Mouse (Mus musculus): ENCODE measurements around the gene Smim6. TPM values are rescaled to one million over a fixed set of nuclear protein-coding genes. Genes with fewer than 3 reads are reported as not detected.

Smim6 gene
- polyA plus RNA-seq, 1 experiment from 2014 or later, result 3.7 TPM

DNA sequence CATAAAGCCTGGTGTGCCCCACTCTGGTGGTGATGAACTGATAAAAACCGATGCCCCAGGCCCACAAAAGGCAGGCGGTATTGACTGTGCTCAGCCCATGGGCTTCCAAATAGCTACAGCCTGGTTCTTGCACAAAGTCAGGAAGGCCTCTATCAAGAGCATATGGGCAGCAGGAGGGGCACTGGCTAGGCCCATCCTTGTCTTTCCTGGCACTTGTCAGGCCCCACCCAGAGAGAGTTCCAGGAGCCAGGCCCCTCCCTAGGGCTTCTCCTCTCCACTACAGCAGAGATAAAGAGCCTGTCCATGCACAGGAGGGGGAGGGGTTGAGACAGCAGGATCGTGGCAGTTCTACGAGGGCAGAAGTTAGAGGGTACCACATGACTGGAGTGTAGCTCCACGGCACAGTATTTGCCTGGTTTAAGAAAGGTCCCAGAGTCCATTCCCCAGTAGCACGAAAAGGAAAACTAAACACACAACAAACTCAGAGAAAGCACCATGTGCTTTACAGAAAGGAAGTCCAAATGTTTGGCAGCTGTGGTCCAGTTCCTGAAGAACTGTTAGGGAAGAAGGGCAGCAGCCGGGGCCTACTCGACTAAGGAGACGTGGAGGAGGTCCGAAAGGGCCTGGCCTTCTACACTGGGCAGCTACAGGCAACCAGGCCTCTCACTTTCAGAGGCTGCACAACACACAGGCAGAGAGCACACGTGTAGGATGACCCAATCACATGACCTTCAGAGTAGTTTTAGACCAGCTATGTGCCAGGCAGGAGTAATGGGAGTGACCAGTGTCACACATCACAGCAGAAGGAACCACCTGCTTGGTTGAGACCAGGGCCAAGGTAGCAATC is 8.2 kb upstream of the Smim6 start:
- H3K4me1 ChIP-seq (ENCODE audit: control insufficient read depth, insufficient read depth, low read length), result peaks cover 55% of the 10 kb centered on the region

DNA sequence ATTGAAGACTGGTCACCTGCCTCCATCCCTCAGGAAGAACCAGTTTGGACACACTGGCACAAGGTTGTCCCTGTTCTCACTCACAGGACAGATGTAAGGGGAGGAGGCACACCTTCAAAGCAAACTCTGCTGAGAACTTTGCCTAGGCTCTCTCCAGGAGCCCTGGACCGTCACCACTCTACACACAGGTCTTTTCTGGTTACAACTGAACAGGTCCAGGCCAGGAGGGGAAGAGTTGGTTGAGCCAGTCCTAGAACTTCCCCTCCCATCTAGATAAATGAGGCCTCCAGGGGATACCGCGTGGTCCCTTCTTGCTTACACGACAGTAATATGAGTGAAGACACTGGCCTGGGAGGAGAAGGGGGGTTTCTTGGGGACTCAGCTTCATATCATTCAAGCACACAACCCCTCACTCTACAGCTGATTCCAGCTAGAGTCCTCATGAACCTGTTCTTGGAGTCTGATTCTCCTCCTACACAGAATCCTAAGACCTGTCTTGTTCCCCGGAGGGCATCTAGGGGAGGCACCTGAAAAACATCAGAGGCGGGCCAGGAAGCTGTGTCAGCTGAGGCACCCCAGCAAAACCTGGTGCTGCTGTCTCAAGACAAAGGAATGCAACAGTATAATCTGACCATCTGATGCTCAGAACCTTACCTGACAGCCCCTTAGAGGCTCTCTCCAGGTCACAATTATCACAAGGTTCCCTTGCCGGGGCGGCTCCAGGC is 7.4 kb upstream of the Smim6 start:
- Histone ChIP-seq H3K4me2 (ENCODE audit: low read depth, low read length) (peak overlapping the region; percentile 13; the same call in 1 of the 2 replicates), H3K36me3 (ENCODE audit: control insufficient read depth, insufficient read depth) (peaks cover 18% of the 10 kb centered on the region), H3K27ac (ENCODE audit: low read length) (peak overlapping the region; percentile 98), H3K9me3 (replicated peaks; ENCODE audit: control insufficient read depth, low read length) (no peaks in the 10 kb centered on the region), H3K27me3 (ENCODE audit: control insufficient read depth, insufficient read depth, low read length) (no peaks in the 10 kb centered on the region), H3K4me1 (ENCODE audit: control insufficient read depth, insufficient read depth, low read length) (peaks cover 48% of the 10 kb centered on the region), H3K9ac (ENCODE audit: low read length) (peak overlapping the region; percentile 75), H3K4me3 (ENCODE audit: low read length) (no peak overlapping the region)
- ATAC-seq (replicated peaks; ENCODE audit: extremely low read depth, insufficient read depth, low FRiP score), result no peak
- 63% methylated on average over 8 of the region's 8 CpGs for WGBS

More for the DNA sequence above, 8.2 kb upstream of the Smim6 start:
- H3K27ac ChIP-seq (ENCODE audit: low read length), result peak overlapping the region; percentile 98
- H3K4me2 ChIP-seq (ENCODE audit: low read depth, low read length), result peak overlapping the region; percentile 67
- peak overlapping the region; percentile 75 for H3K9ac ChIP-seq (ENCODE audit: low read length)
- ATAC-seq (replicated peaks; ENCODE audit: extremely low read depth, insufficient read depth, low FRiP score), result peak; percentile 76
- peaks cover 18% of the 10 kb centered on the region for H3K36me3 ChIP-seq (ENCODE audit: control insufficient read depth, insufficient read depth)
- no peaks in the 10 kb centered on the region for H3K9me3 ChIP-seq (replicated peaks; ENCODE audit: control insufficient read depth, low read length)
- WGBS, result 24% methylated on average over 11 of the region's 11 CpGs
- H3K4me3 ChIP-seq (ENCODE audit: low read length), result no peak overlapping the region; the same call in 1 of the 2 replicates
- no peaks in the 10 kb centered on the region for H3K27me3 ChIP-seq (ENCODE audit: control insufficient read depth, insufficient read depth, low read length)

DNA sequence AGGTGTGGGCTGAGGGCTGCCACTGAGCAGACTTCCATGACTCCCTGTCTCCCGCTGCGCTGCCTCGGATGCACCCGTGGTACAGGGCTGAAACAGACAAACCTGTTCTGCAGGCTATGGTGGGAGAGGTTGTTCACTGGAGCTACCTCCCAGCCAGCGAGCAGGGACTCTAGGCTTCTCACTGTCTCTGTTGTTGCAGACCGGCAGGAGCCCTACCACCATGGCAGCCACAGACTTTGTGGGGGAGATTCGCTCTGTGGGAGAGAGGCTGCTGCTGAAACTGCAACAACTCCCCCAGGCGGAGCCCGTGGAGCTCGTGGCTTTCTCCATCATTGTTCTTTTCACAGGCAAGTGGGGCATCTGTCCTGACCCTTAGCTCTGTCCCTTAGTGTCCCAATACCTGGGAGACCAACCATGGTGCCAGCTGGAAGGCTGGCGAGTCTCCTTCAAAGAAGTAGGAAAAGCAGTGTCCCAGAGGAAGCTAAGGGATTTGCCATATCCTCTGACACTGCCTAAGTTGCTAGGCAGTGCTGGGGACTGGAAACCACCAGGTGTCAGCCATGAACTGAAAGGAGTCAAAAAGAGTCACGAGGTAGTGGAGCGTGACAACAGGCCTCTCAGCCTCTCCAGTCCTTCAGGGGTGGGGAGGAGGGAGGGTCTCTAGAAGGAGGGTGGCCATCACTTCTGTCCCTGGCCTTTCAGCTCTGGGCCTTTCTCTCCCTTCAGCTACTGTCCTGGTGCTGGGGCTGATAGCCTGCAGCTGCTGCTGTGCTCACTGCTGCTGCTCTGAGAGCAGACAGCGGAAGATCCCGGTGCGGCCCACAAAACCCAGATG is 6.6 kb upstream of the Smim6 start:
- ATAC-seq (replicated peaks; ENCODE audit: extremely low read depth, insufficient read depth, low FRiP score), result no peak
- Histone ChIP-seq H3K27me3 (ENCODE audit: control insufficient read depth, insufficient read depth, low read length) (no peaks in the 10 kb centered on the region), H3K4me3 (ENCODE audit: low read length) (no peak overlapping the region), H3K9ac (ENCODE audit: low read length) (peak overlapping the region; percentile 75), H3K4me2 (ENCODE audit: low read depth, low read length) (no peak overlapping the region), H3K4me1 (ENCODE audit: control insufficient read depth, insufficient read depth, low read length) (peaks cover 43% of the 10 kb centered on the region), H3K27ac (ENCODE audit: low read length) (peak overlapping the region; percentile 98), H3K36me3 (ENCODE audit: control insufficient read depth, insufficient read depth) (peaks cover 18% of the 10 kb centered on the region), H3K9me3 (replicated peaks; ENCODE audit: control insufficient read depth, low read length) (no peaks in the 10 kb centered on the region)
- 49% methylated on average over 16 of the region's 16 CpGs for WGBS

DNA sequence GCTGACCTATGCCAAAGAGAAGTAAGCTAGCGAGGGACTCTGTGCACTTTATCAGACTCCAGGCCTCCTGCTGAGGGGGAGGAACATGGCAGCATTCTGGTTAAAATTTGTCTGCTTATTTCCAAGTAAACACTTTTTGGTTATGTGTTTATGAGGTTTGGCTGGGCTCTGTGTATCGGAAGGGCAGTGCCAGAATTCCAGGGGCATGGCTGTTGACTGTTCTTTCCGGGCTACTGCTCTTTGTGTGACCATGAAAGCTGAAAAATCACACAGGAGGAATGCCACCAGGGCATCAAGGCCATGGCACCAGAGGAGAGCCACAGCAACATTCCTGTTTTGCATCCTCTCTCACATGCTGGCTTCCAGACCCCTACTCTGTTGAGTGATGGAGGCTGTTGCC is 5.7 kb upstream of the Smim6 start:
- Histone ChIP-seq H3K27ac (ENCODE audit: low read length) (no peak overlapping the region), H3K9ac (ENCODE audit: low read length) (no peak overlapping the region)

DNA sequence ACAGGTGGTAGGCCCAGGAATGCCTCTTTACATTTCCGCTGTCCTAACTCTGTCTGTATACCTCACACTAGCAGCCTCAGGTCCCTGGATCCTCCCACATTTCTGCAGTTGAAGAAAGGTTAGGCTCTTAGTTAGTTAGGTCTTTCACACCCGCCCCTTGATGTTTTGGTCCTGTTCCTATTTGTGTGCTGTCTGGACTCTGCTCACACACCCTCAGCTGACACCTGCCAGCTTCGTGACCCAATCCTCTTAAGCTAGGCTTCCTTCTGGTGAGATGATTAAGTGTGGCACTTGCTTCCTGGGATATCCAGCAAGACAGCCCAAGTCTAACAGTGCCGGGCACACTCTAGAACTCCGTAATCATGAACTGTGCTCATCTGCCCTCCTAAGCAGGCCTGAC is 5.3 kb upstream of the Smim6 start:
- H3K36me3 ChIP-seq (ENCODE audit: control insufficient read depth, insufficient read depth), result peaks cover 18% of the 10 kb centered on the region
- 91% methylated on average over 5 of the region's 5 CpGs for WGBS
- no peak overlapping the region for H3K4me3 ChIP-seq (ENCODE audit: low read length)
- ATAC-seq (replicated peaks; ENCODE audit: extremely low read depth, insufficient read depth, low FRiP score), result no peak
- no peak overlapping the region for H3K9ac ChIP-seq (ENCODE audit: low read length)
- no peak overlapping the region for H3K4me2 ChIP-seq (ENCODE audit: low read depth, low read length)
- no peak overlapping the region for H3K27ac ChIP-seq (ENCODE audit: low read length)
- no peaks in the 10 kb centered on the region for H3K27me3 ChIP-seq (ENCODE audit: control insufficient read depth, insufficient read depth, low read length)
- no peaks in the 10 kb centered on the region for H3K9me3 ChIP-seq (replicated peaks; ENCODE audit: control insufficient read depth, low read length)
- H3K4me1 ChIP-seq (ENCODE audit: control insufficient read depth, insufficient read depth, low read length), result peaks cover 43% of the 10 kb centered on the region

More for the DNA sequence above, 5.7 kb upstream of the Smim6 start:
- Histone ChIP-seq H3K9me3 (replicated peaks; ENCODE audit: control insufficient read depth, low read length) (no peaks in the 10 kb centered on the region), H3K27me3 (ENCODE audit: control insufficient read depth, insufficient read depth, low read length) (no peaks in the 10 kb centered on the region), H3K36me3 (ENCODE audit: control insufficient read depth, insufficient read depth) (peaks cover 18% of the 10 kb centered on the region), H3K4me1 (ENCODE audit: control insufficient read depth, insufficient read depth, low read length) (peaks cover 43% of the 10 kb centered on the region), H3K4me2 (ENCODE audit: low read depth, low read length) (no peak overlapping the region), H3K4me3 (ENCODE audit: low read length) (no peak overlapping the region)
- ATAC-seq (replicated peaks; ENCODE audit: extremely low read depth, insufficient read depth, low FRiP score), result no peak
- WGBS, result 78% methylated on average over 3 of the region's 3 CpGs

DNA sequence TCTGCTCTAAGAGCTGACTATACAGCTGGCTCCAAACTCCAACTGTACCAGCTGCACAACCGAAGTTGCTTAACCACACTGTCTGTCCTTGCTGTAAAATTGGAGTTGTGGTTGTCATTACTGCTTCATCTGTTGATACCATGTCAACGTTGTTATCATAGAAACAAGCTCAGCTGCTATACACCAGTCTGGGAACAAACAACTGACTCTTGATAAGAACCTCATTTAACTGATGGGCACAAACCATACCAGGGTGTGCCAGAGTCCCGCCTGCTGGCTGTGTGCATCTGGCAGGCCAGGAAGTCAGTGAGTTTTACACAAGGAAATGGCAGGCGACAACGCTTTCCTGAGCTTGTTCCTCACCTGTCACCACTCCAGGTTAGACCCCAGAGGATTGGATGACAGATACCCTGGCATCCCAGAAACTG is 669 bp upstream of the Smim6 start:
- peaks cover 12% of the 10 kb centered on the region for H3K4me1 ChIP-seq (ENCODE audit: control insufficient read depth, insufficient read depth, low read length)
- H3K27me3 ChIP-seq (ENCODE audit: control insufficient read depth, insufficient read depth, low read length), result no peaks in the 10 kb centered on the region
- H3K4me3 ChIP-seq (ENCODE audit: low read length), result no peak overlapping the region
- no peaks in the 10 kb centered on the region for H3K9me3 ChIP-seq (replicated peaks; ENCODE audit: control insufficient read depth, low read length)
- H3K36me3 ChIP-seq (ENCODE audit: control insufficient read depth, insufficient read depth), result peaks cover 25% of the 10 kb centered on the region
- 54% methylated on average over 5 of the region's 5 CpGs for WGBS
- H3K9ac ChIP-seq (ENCODE audit: low read length), result 0 out of 2 replicates have a peak overlapping the region, but pooled peaks have one; percentile 21
- peak overlapping the region; percentile 75 for H3K27ac ChIP-seq (ENCODE audit: low read length)
- no peak overlapping the region for H3K4me2 ChIP-seq (ENCODE audit: low read depth, low read length)
- ATAC-seq (replicated peaks; ENCODE audit: extremely low read depth, insufficient read depth, low FRiP score), result peak; percentile 49; the same call in 1 of the 2 replicates

DNA sequence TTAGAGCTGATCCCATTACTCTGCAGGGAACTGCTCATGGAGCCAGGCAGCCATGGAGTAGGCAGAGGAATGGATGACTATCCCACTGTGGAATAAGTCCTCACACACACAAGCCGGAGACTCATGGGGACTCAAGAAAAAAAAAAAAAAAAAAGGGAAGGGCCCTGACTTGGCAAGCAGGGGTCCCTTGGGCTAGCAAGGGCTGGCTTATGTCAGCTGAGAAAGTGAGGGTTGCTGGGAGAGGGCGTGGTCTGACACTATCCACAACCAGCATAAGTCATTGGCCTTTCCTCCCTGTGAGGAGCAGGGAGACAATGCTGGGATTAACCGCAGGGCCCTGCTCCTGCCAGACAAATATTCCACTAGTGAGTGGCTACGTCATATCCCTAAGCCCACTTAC is 4.8 kb downstream of the Smim6 start:
- Histone ChIP-seq H3K9ac (ENCODE audit: low read length) (no peak overlapping the region), H3K4me2 (ENCODE audit: low read depth, low read length) (no peak overlapping the region), H3K4me1 (ENCODE audit: control insufficient read depth, insufficient read depth, low read length) (peaks cover 5% of the 10 kb centered on the region), H3K36me3 (ENCODE audit: control insufficient read depth, insufficient read depth) (peaks cover 7% of the 10 kb centered on the region; the same call in 1 of the 2 replicates), H3K27ac (ENCODE audit: low read length) (no peak overlapping the region), H3K4me3 (ENCODE audit: low read length) (no peak overlapping the region), H3K27me3 (ENCODE audit: control insufficient read depth, insufficient read depth, low read length) (no peaks in the 10 kb centered on the region), H3K9me3 (replicated peaks; ENCODE audit: control insufficient read depth, low read length) (no peaks in the 10 kb centered on the region)
- ATAC-seq (replicated peaks; ENCODE audit: extremely low read depth, insufficient read depth, low FRiP score), result no peak
- WGBS, result 86% methylated on average over 4 of the region's 4 CpGs

DNA sequence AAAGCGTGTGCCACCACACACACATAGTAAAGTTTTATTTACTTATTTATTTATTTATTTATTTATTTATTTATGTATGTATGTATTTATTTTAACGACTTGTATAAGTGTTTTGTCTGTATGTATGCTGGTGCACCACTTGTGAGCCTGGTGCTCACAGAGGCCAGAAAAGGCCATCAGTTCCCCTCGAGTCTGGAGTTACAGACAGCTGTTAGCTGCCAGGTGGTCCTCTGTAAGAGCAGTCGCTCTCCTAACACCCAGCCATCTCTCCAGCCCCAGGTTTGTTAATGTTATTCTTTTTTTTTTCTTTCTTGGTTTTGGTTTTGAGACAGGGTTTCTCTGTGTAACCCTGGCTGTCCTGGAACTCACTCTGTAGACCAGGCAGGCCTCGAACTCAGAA is 6.8 kb downstream of the Smim6 start:
- no peaks in the 10 kb centered on the region for H3K27me3 ChIP-seq (ENCODE audit: control insufficient read depth, insufficient read depth, low read length)
- no peak for ATAC-seq (replicated peaks; ENCODE audit: extremely low read depth, insufficient read depth, low FRiP score)
- H3K4me3 ChIP-seq (ENCODE audit: low read length), result no peak overlapping the region
- no peaks in the 10 kb centered on the region for H3K9me3 ChIP-seq (replicated peaks; ENCODE audit: control insufficient read depth, low read length)
- WGBS, result 89% methylated on average over 5 of the region's 5 CpGs
- H3K9ac ChIP-seq (ENCODE audit: low read length), result no peak overlapping the region
- no peak overlapping the region for H3K27ac ChIP-seq (ENCODE audit: low read length)
- H3K36me3 ChIP-seq (ENCODE audit: control insufficient read depth, insufficient read depth), result peaks cover 11% of the 10 kb centered on the region; the same call in 1 of the 2 replicates
- H3K4me2 ChIP-seq (ENCODE audit: low read depth, low read length), result no peak overlapping the region
- H3K4me1 ChIP-seq (ENCODE audit: control insufficient read depth, insufficient read depth, low read length), result no peaks in the 10 kb centered on the region
